Mouse (Mus musculus): ENCODE data around the gene Slc7a6.
A peak's percentile ranks its signal among the peaks of the same experiment; 100 is the strongest.

Gene Slc7a6

DNA sequence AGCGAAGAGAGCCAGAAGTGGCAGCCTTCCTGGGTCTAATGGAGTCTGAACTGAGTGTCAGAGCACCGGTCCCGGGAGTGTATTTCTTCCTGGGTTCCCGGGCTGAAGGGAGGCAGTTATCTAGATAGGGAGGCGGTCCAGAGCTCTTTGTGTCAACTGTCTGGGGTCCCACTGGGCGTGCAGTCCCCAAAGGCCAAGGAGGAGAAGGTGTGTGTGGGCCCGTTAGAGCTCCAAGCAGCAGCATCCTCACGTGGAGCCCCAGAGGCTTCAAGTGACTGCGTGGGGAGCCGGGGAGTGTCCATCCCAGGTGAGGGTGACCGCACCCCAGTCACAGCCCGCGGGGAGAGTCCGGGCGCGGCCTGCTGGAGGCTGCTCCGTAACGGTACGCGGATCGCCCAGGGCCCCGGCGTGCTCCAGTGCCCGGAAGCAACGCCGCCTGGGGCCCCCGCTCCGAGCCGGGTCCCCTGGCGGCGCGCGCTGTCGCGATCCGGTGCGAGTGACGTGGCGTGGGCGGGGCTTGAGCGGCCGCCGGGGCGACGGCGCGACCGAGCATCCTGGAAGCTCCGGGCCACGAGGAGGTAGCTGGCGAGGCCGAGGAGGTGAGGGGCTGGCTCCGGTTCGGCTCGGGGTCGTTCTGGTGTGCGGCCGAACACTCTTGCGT, at the start of gene Slc7a6:
TSS of gene Slc7a6 (plus strand) at position 502 of the 661 bp plus-strand sequence.
- DNase-seq = peak; percentile 89

DNA sequence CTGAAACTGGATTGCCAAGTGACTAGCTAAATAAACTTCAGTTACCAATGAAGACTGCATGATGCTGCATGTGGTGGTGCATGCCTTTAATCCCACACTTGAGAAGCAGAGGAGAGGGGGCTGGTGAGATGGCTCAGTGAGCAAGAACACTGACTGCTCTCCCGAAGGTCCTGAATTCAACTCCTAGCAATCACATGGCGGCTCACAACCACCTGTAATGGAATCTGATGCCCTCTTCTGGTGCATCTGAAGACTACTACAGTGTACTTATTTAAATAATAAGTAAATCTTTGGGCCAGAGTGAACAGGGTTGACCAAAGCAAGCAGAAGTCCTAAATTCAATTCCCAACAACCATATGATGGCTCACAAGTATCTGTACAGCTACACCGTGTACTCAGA, 45.2 kb upstream of the Slc7a6 start:
- DNase-seq = no peak

DNA sequence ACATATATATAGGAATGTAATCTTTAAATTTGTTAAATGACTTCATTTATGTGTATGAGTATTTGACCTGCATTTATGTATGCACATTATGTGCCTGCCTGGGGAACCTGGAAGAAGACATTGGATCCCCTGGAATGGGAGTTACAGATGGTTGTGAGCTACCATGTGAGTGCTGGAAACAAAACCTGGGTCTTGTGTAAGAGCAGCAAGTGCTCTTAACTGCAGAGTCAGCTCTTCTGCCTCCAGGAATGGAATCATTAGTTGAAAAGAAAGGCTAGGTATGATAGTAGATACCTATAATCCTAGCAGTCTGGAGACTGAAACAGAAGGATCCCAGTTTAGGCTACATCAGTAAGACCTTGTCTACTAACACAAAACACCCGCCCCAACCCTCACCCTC, 42.6 kb upstream of the Slc7a6 start:
- DNase-seq = no peak

DNA sequence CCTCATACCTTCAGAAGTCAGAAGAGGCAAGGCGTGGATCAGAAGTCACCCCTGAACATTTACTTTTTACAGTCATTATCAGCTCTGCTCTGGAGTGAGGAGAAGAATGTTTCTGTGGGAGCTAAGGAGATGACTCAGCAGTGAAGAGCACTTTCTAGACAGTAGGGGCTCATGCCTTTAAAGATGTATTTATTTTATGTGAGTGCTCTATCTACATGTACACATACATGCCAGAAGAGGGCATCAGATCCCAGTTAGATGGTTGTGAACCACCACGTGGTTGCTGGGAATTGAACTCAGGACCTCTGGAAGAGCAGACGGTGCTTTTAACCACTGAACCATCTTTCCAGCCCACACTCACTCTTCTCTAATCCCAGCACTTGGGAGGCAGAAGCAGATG, 41.6 kb upstream of the Slc7a6 start:
- no peak for DNase-seq

DNA sequence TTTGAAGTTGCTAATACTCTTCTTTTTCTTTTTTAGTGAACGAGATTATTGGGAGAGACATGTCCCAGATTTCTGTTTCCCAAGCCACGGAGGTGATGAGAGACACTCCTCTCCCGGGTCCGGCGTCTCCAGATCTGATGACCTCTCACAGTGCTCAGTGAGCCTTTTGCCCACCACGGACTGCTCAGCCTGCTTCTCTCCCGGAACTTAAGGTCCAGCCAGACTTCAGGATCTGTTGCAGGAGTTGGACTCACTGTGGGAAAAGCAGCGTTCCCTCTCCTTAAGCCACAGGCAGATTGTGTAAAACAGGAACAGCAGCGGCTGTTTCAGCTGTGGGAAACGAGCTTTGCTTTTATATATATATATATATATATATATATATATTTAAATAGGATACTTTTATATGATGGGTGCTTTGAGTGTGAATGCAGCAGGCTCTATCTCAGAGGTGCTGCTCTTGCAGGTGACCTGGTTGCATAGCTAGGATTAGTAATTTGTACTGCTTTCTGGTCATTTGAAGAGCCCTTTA, 40.7 kb upstream of the Slc7a6 start:
- no peak for DNase-seq

DNA sequence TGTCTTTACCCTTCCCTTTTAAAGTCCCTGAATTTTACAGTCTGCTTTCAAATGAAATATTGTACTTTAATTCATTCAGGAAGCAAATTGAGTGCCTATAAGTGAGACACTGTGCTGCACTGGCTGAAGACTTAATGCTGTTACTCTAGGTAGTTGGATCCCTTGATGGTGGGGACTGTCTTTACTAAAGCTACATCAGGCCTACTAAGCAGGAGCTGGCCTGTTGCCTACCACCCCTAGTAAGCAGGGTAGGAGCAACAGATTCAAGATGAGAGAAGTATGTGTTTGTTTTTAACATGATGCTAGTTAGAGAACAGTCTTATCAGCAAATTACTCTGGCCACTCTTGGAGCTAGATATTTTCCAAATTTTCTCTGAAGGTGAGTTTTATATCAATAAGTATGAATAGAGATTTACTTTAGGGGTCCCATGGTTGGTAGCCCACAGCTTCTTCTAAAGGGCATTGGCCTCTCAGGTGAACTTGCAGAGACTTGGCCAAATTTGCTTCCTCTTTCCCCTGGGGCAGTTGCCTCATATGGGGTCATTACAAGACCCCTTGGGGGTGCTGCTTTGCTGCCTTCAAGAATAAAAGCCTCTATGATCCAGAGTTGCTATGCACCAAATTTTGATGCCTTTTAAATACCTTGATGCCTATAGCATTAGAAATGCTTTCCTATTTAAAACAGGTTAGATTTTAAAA, 39.3 kb upstream of the Slc7a6 start:
- no peak for DNase-seq

DNA sequence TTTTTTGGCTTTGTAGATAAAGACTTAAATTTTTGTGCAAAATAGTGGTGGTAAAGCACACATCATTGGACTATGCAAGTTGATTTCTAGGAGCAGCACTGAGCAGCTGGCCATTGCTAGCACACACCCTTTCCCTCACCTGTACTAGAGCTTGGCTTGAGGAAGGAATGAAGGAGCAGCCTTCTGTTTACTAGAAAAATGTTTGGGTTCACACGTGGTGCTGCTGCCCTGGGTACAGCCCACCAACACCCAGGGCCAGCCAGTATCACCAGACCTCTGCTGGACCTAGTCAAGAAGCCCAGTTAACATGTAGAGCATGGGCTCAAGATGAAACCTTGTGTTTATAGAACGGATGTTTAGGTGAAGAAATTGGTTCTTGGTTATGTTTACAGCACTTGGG, 38.7 kb upstream of the Slc7a6 start:
- DNase-seq = no peak

DNA sequence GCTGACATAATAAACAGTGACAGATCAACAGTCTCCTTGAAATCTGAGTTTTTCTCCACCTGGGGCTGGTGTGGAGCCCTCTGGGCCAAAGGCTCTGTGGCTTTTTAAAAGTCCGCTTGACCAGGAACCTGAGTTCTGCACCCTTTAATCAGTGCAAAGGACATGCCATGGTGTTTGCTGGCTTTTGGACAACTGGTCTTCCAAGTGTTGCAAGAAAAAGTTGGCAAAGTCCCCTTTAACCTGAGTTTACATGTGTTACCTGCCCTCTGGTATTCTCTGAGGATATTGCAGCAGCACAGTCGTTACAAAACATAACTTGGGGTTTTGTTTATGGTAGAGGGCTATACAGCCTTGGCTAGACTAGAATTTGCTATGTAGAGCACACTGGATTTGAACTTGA, 38.2 kb upstream of the Slc7a6 start:
- DNase-seq = no peak

DNA sequence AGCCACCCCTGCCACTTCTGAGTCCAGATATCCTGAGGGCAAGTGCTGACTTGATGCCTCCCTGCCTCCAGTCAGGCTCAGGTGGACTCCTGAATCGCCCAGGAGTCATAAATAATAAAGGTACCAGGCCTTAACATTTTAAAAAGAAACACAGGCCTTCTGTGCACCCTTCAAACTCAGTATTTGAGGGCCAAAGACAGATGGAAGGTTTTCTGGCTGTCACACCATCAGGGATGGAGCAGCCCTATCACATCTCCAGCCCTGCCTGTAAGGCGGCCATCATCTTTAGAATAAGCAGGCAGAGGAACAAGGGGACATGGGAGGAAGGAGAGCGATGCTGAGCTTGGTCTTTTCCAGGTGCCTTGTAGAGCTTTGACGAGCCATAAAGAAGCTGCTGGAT, 37.6 kb upstream of the Slc7a6 start:
- DNase-seq = no peak

DNA sequence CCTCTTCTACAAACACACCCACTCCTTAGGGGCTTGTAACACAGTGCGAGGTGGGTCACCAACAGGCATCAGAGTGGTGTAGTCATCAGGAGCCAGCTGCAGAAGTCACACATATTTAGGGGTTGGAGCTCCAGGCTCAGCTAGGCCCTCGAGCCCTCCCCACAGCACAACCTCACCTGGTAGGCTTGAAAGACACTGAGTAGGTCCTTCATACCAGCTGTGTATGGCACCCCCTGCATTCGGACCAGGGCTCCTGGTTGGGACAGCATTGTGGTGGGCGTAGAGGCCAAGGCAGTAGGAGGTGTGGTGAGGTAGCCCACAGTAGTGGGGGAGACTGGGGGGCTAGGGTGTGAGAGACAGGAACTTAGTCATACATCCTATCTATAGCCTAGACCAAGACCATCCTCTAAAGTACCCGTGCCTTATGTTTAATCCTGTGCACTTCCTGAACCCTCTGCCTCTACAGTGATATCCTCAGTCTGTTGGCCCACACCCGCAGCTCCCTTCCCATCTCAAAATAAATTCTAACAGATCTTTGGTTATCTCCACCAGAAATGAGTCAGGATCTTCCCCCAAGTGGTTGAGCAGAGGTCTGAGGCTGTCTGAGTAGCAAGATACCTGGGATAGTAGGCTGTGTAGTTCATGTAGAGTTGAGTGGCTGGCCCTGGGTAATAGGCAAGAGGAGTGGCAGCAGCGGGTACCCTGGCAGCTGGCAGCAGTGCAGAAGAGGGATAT, 37.0 kb upstream of the Slc7a6 start:
- DNase-seq = no peak

DNA sequence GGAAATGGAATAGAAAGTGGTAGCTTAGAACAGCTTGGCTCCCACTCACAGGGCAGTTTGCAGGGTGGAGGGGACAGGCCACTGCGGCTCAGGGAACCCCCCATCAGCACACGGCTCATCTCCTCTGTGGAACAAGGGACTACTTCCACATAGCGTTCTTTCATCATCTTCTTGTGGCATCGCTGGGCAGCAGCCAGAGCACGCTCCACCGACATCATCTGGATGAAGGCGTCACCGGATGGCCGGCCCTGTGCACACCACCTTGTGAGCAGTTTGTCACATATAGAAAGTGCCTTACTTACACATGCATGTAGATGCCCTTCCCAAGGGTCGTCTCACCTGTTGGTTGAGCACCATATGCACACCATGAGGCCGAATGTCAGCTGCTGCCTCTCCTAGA, 36.3 kb upstream of the Slc7a6 start:
- no peak for DNase-seq

DNA sequence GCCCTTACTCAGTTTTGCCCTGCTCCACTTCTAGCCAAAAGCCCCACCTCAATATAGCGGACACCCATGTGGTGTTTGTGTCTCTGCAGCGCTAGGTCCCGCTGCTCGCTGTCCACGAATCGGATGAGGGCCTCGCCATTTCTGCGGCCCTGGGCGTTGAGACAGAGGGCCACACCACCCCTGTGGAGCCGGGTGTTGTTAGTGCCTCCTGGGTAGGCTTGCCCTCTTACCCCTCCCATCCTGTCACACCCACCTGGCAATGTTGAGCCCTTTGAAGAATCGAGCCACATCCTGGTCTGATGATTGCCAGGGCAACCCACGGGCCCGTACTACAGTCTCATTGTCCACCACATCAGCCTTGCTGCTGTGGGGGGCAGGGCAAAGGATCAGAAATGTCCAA, 35.1 kb upstream of the Slc7a6 start:
- DNase-seq = no peak

DNA sequence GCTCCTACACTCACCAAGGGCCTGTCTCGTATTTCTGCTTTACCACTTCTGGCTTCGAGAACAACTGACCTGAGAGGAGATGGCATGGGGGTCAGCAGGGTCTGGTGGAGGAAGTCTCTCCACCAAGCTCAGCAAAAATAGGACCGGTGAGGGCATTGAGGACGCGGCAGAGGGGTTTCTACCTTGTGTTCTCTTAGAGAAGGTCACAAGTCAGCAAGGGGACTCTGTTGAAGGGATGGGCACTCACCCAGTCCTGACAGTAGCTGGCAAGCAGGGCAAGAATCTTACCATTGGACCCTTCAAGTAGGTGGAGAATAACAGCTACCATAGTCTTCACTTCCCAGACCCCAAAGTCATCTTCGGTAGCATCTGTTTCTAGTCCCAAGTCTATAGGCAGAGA, 34.7 kb upstream of the Slc7a6 start:
- no peak for DNase-seq

DNA sequence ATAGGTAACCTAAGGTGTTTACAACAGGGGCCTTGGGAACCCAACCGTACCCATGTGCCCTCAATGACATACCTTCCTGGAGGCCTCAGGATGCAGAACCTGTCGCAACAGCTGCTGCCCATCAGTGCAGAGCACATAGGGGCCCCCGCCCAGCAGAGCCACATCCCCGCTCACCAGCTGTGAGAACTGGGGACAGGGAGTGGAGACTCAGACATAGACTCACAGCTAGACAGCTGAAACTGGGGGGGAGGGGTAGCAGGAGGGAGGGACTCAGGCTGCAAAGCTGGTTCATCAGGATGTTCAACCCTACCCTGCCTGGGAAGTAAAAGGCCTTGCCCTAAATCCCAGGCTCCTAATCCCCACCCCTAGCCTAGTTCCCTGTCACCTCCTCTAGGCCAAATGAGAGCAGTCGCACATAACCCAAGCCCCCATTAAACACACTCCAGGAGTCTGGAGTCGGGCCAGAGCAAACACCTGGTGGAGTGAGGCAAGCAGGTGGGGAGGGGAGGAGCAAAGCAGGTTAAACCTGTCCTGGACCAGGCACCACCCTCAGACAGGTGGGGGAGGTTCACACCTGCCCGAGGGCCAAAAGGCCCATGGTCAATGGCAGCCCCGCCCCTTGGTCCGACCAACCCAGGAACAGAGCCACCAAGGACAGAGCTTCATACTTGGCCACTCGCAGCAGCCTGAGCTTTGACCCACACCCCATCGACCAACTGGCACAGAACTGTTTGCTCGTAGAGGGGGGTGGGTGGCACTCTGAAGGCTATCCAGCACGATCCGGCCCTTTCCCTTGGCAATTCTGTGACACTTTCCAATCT, 33.7 kb upstream of the Slc7a6 start:
- no peak for DNase-seq

DNA sequence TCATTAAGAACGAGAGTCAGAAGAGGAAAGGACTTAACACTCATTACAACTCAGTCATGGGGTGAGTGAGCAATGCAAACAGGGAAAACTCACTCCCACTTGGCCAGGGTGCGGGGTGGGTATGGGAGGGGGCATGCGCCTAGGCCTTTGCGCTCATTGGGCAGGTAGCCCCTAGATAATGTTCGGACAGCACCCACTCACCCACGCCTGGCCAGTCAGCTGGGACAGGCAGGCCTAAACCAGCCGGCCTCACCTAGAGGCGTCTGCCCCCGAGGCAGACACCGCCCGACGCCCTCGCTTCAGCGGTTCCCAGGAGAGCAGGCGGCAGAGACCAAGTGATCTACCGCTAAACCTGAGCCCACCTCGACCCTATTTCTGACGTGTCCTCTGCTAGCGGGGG, 33.0 kb upstream of the Slc7a6 start:
- no peak for DNase-seq

DNA sequence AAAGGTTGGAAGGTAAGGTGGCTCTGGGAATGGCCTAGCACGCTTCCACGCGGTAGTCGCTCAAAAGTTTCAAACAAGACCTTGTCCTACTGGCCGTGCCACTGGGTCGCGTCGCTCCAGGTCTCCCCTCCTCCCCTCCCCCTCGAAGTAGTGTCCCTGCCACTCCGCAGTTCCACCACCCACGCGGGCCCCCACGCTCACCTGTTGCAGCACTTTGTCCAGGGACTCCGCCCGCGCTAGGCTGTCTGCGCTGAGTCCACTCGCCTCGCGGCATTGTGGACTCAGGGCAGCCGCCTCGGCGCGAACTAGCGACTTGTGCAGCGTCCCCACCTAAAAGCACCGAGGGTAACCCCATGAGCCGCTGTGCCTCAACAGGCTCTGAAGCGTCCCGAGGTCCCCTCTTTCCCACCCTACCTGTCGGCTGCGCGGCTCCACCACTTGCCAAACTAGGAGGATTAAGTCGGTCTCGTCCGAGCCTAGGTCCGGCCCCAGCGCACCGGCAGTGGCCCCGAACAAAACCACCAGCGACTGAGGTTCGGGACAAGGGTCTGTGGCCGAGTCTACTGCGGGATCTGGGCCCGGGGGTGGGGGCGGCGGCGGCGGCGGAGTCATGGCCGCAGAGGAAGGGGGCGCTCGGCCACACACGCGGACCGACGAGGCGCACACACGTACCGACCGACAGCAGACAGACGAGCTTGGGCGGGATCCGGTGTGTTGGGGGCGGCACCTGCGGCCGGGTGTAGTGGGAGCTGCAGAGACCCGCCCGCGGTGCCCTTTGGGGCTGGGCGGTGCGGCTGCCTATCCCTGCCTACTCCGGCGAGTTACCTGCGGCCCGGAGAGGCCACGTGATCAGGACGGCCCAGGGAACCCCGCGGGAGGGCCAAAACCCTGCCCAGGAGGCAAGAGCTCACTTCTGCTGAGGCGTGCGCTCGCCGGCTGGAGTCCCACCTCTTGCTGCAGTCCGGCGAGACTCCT, 32.2 kb upstream of the Slc7a6 start, which contains the start of gene Esrp2:
TSS of gene Esrp2 (minus strand) at position 819 of the 975 bp plus-strand sequence.
- no peak for DNase-seq

DNA sequence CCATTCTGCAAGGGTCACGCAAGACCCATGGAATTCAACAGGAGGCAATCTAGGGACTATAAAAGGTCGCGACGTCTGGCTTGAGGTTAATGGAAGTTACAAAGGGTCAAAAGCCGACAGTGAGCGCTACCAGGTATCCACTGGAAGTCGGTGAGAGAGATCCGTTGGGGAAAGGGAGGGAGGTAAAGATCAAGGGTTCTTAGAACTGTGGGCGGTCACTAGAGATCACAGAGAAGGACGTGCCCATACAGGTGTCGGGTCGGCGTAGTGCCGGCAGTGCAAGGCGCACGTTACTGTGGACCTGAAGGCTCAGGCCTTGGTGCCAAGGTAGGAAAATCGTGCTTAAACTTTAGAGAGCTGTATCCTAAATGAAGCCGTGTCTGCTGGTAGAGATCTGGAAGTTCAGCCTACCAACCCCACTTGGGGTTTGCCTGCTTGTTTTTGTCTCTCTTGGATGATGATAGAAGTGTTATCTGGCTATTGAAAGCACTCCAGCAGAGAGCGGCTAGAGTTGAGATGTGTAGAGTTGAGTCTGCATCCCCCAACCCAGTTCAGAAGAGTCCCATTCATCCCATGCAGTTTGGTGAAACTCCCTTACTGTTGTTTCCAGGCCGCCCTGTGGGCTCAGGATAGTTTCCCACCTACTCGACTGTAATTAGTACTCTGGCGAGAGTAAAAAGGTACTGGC, 31.3 kb upstream of the Slc7a6 start:
- DNase-seq = no peak

DNA sequence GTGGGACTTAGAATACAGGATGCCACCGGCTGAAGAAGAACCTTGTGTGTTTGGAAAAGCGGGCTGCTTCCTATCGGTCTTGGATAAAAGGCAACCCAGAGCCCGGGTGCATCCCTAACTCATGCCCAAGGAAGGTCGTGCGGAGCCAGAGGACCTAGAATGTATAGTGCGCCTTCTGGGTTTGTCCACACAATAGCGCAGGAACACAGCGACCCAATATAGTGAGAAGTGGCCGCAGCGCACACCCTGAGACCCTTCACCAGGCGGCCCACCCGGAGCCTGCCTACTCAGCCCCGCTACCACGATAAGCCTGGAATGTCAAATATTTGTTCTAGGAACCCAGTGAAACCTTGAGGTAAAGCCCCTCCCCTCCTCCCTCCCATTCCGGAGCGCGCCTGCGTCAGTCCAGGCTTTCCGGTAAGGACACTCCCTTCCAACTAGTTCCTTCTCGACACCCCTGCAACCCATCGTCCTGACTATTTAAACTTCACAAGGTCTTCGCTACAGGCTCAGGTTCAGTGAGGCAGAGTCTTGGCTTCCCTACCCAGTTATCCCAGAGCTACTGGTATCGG, 30.7 kb upstream of the Slc7a6 start:
- peak; percentile 23 for DNase-seq

DNA sequence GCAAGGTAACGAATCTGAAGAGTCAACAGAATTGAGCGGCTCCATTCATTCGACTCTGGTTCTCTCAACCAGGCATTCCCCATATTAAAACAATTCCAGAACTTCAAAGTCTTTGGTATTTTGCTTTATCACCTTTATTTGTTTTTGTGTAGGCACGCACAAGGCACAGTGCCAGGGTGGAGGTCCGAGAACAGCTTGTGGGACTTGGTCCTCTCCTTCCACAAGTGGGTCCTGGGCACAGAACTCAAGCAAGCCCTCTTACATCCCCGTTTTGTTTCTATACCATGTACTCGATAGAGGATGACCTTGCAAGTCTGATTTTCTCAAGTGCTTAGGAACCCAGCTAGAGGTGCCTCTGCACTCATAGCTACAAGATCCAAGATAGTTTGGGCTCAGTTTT, 30.0 kb upstream of the Slc7a6 start:
- DNase-seq = no peak

DNA sequence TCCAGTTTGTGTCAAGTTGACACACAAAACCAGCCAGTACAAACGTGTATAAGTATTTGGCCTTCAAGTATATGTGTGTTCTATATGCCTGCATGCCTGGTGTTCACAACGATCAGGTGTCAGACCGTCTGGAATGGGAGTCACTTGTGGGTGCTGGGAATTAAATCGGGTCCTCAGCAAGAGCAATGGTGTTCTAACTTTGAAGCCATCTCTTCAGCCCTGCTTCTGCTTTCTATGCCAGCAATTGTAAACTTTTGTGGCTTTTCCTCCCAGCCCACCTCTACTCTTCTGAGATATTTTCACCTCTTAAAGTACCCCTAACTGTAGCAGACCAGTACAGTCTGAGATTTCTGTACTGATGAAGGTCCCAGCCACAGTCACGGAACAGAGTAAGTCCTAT, 28.5 kb upstream of the Slc7a6 start:
- no peak for DNase-seq

DNA sequence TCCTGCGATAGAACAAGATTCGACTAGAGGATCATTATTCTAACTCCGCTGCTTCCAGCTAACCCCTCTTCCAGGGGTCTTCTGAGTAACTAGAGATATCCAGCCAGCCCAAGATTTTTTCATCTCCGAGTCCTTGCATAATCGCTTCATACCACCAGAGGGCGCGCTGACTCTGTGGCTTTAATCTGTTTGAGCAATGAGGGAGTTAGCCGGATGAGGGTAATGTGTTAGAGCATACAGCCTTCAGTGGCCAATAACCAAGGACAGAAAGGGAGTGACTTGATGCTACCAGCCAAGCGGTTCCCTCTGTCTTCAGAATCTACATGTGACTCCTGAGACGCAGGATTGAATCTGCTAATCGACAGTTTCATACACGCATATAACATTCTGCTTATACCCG, 27.9 kb upstream of the Slc7a6 start:
- peak; percentile 83 for DNase-seq

Data from right cerebral cortex, postnatal 4 days (tissue).